Mouse (Mus musculus) macrophage (primary cell): ENCODE results near the gene Vmn1r129. TPM values are rescaled to one million over a fixed set of nuclear protein-coding genes. Genes with fewer than 3 reads are reported as not detected.
"Not testable (repeated sequence)": the region's sequence is repeated elsewhere in the genome, so short reads cannot be mapped to it uniquely, and the experiment has no call there.

Source experiments
- H3K27ac ChIP-seq: fragments of 350-480 bp; formaldehyde crosslinking; 2 replicates; pipeline ENCODE4 v1.9.0; 2021
- H3K36me3 ChIP-seq: fragments of 350-480 bp; formaldehyde crosslinking; 2 replicates; pipeline ENCODE4 v1.9.0; 2021; ENCODE audit errors: inconsistent target
- H3K4me3 ChIP-seq: fragments of 350-480 bp; formaldehyde crosslinking; 2 replicates; pipeline ENCODE4 v1.9.0; 2021; ENCODE audit errors: inconsistent target
- H3K79me2 ChIP-seq: fragments of 350-480 bp; formaldehyde crosslinking; 2 replicates; pipeline ENCODE4 v1.9.0; 2021; ENCODE audit errors: inconsistent target
- WGBS: methylation state at CpG from one replicate; pipeline ENCODE4 v1.1.7; 2026; ENCODE audit warnings: inconsistent platforms; ENCODE audit not compliant: missing documents; 5-methylcytosine and 5-hydroxymethylcytosine counted together
- polyA plus RNA-seq: library from polyadenylated mRNA; stranded (reverse); fragments of 250-400 nt; gene quantifications from 3 replicates; pipeline ENCODE4 v1.2.4, GENCODE M21; 2018; ENCODE audit warnings: inconsistent platforms
- total RNA-seq, 78 experiments: library from RNA; depleted of rRNA; stranded (reverse); fragments of 250-400 nt; gene quantifications; 1 replicate in 9 of 78; 2 replicates in 24 of 78; 3 replicates in 43 of 78; 4 replicates in 2 of 78; pipeline ENCODE4 v1.2.4; 2018; ENCODE audit warnings: inconsistent platforms in 56 of 78

The Vmn1r129 gene
- total RNA-seq (2018; cell fraction: chromatin; rRNA removed), result not detected
- not detected for total RNA-seq (2018; cell fraction: cytosol; rRNA removed)
- total RNA-seq (2018; cell fraction: nucleus; rRNA removed), result not detected
- polyA plus RNA-seq, result not detected in 3 replicates

DNA sequence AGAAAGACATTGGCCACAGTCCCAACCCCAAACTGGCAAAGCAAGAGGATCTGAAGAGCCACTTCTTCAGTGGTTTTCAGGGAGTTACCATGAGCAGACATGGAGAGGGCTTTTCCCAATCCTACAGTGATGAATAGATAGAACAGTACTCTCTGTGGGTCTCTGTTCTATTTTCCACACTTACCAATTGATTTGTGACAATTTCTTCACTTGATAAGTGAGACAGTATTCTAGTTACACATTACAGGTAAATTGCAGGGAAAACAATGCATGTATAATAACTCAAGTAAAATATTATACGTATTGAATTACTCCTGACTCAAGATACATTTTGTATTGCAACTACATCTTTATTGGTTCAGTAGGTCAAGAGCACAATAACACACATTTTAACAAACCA is at the start of gene Vmn1r129:
Vmn1r129 (minus strand) TSS at position 101 of the 400 bp plus-strand sequence.
- H3K4me3 ChIP-seq, H3K27ac ChIP-seq, H3K36me3 ChIP-seq, H3K79me2 ChIP-seq: not testable (repeated sequence)
- no CpG with 5 or more reads among the region's 1 CpGs for WGBS

DNA sequence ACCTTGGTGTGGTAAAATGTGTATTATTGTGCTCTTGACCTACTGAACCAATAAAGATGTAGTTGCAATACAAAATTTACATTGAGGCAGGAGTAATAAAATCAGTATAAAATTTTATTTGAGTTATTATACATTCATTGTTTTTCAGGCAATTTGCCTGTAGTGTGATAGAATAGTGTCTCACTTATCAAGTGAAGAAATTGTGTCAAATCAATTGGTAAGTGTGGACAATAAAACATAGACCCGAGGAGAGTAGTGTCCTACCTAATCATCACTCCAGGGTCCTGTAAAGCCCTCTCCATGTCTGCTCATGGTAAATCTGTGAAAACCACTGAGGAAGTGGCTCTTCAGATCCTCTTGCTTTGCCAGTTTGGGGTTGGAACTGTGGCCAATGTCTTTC is 12.0 kb downstream of the Vmn1r129 start, which contains the start of gene Vmn1r128:
Vmn1r128 (plus strand) TSS at position 301 of the 400 bp plus-strand sequence.
- H3K36me3 ChIP-seq, H3K79me2 ChIP-seq, H3K4me3 ChIP-seq, H3K27ac ChIP-seq: not testable (repeated sequence)
- 67% methylated on average over 1 of the region's 1 CpGs for WGBS

GRCm38 (mm10) chr7:21319761-21320160 is 41.3 kb downstream of the Vmn1r129 start, which contains the start of gene Vmn1r127:
Vmn1r127 (minus strand) TSS chr7:21319861.
- no CpG with 5 or more reads among the region's 3 CpGs for WGBS
- not testable (repeated sequence) for H3K4me3 ChIP-seq, H3K79me2 ChIP-seq, H3K36me3 ChIP-seq, H3K27ac ChIP-seq

Other genes starting within 250 kb of the Vmn1r129 start
- gene Vmn1r122, start 227.2 kb downstream of the Vmn1r129 start, polyA plus RNA-seq, result not detected in 3 replicates
- not detected in 3 replicates for gene Vmn1r123, start 199.1 kb downstream of the Vmn1r129 start, polyA plus RNA-seq
- not detected in 3 replicates for gene Gm5157, start 170.9 kb downstream of the Vmn1r129 start, polyA plus RNA-seq
- gene Vmn1r124, start 100.7 kb downstream of the Vmn1r129 start, polyA plus RNA-seq, result not detected in 3 replicates
- not detected in 3 replicates for gene Vmn1r125, start 89.1 kb downstream of the Vmn1r129 start, polyA plus RNA-seq
- gene Vmn1r126, start 59.8 kb downstream of the Vmn1r129 start, polyA plus RNA-seq, result not detected in 3 replicates
- gene Vmn1r127, start 41.4 kb downstream of the Vmn1r129 start, polyA plus RNA-seq, result not detected in 3 replicates
- gene Vmn1r128, start 11.9 kb downstream of the Vmn1r129 start, polyA plus RNA-seq, result not detected in 3 replicates
- gene Gm6882, start 71.5 kb upstream of the Vmn1r129 start, polyA plus RNA-seq, result not detected in 3 replicates
- gene Vmn1r130, start 150.5 kb upstream of the Vmn1r129 start, polyA plus RNA-seq, result not detected in 3 replicates
- gene Vmn1r131, start 184.8 kb upstream of the Vmn1r129 start, polyA plus RNA-seq, result not detected in 3 replicates